Mouse (Mus musculus) bone marrow macrophage, adult 2 months (primary cell): Measurements from ENCODE around the gene Senp3.

Experiments
- CTCF ChIP-seq: IDR thresholded peaks from 2 replicates; pipeline ENCODE4 v1.5.1; 2012; ENCODE audit warnings: low read depth, mild to moderate bottlenecking, low read length, moderate library complexity
- POLR2A ChIP-seq: IDR thresholded peaks from 2 replicates; pipeline ENCODE4 v1.6.1; 2012; ENCODE audit warnings: mild to moderate bottlenecking, low read depth, low read length, borderline replicate concordance

GRCm38 (mm10) chr11:69709554-69710446 is 27.9 kb upstream of the Senp3 start:
- TF ChIP-seq POLR2A = no peak
- TF ChIP-seq CTCF = no peak
